Mouse (Mus musculus) MEL (cell line): Measurements from ENCODE around the gene Fam169a.

Experiments used
- BHLHE40 ChIP-seq: IDR thresholded peaks from 2 replicates; pipeline ENCODE4 v1.6.1; 2012; ENCODE audit warnings: low read depth, mild to moderate bottlenecking, inconsistent platforms, low read length, improper control_type of control experiment, borderline replicate concordance
- CHD2 ChIP-seq: IDR thresholded peaks from 2 replicates; pipeline ENCODE4 v1.6.1; 2011; ENCODE audit warnings: low read length, improper control_type of control experiment
- CTCF ChIP-seq, 3 experiments: IDR thresholded peaks in 2 of 3; conservative IDR thresholded peaks in 1 of 3; 2 replicates each; pipeline ENCODE4 v1.5.1; 2011 to 2012; ENCODE audit warnings: low read length in 3 of 3, low read depth in 2 of 3, mild to moderate bottlenecking in 2 of 3, improper control_type of control experiment in 1 of 3, inconsistent platforms in 1 of 3, mixed read lengths in 1 of 3, moderate library complexity in 1 of 3; ENCODE audit not compliant: control insufficient read depth in 1 of 3, insufficient read depth in 1 of 3, poor library complexity in 1 of 3, severe bottlenecking in 1 of 3
- EP300 ChIP-seq, 2 experiments: IDR thresholded peaks; 2 replicates each; pipeline ENCODE4 v1.6.1; 2011; ENCODE audit warnings: improper control_type of control experiment in 2 of 2, low read length in 2 of 2, low read depth in 1 of 2, mild to moderate bottlenecking in 1 of 2
- ETS1 ChIP-seq: IDR thresholded peaks from 2 replicates; pipeline ENCODE4 v1.6.1; 2012; ENCODE audit warnings: low read depth, mild to moderate bottlenecking, inconsistent platforms, low read length, improper control_type of control experiment, moderate library complexity
- HCFC1 ChIP-seq: IDR thresholded peaks from 2 replicates; pipeline ENCODE4 v1.6.1; 2012; ENCODE audit warnings: low read depth, mild to moderate bottlenecking, inconsistent platforms, low read length, improper control_type of control experiment, moderate library complexity
- MAFK ChIP-seq: IDR thresholded peaks from 2 replicates; pipeline ENCODE4 v1.6.1; 2011; ENCODE audit warnings: low read depth, mild to moderate bottlenecking, low read length, improper control_type of control experiment, borderline replicate concordance
- MAX ChIP-seq: IDR thresholded peaks from 2 replicates; pipeline ENCODE4 v1.6.1; 2011; ENCODE audit warnings: low read length, improper control_type of control experiment
- NRF1 ChIP-seq: IDR thresholded peaks from 2 replicates; pipeline ENCODE4 v1.6.1; 2014; ENCODE audit warnings: low read depth, mild to moderate bottlenecking, inconsistent platforms, low read length, improper control_type of control experiment, moderate library complexity; ENCODE audit not compliant: poor library complexity, insufficient read depth, severe bottlenecking
- POLR2A ChIP-seq, 2 experiments: IDR thresholded peaks; 2 replicates each; pipeline ENCODE4 v1.6.1; 2011 to 2012; ENCODE audit warnings: low read length in 2 of 2, mild to moderate bottlenecking in 2 of 2, control low read depth in 1 of 2, improper control_type of control experiment in 1 of 2, low read depth in 1 of 2, moderate library complexity in 1 of 2; ENCODE audit not compliant: control insufficient read depth in 1 of 2, insufficient read depth in 1 of 2, poor library complexity in 1 of 2
- SIN3A ChIP-seq: IDR thresholded peaks from 2 replicates; pipeline ENCODE4 v1.6.1; 2012; ENCODE audit warnings: low read length, improper control_type of control experiment, inconsistent platforms
- USF1 ChIP-seq: IDR thresholded peaks from 2 replicates; pipeline ENCODE4 v1.6.1; 2014; ENCODE audit warnings: low read depth, mild to moderate bottlenecking, inconsistent platforms, low read length, improper control_type of control experiment, moderate library complexity

DNA sequence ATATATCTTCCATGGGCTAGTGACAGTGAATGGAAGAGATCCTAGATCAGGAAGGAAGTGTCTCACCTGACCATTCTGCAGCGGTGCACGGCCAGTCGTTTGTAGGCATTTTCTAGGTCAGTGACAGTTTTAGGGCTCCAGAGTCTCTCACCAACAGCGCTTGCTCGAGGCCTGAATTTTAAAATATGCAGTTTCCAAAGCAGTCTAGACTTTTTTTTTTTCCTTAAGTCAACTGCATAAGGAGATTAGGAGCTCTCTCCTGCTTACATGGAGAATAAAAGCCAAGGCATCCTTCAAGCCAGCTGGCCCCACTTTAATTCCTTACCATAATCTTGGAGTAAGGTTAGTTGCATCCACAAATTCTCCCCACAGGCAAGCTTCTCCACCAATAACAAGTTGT lies 109.6 kb downstream of the Fam169a start:
- TF ChIP-seq USF1 (no peak), MAX (no peak), CTCF (IDR thresholded peaks at IDR 0.05 in 2 of 3, conservative IDR thresholded peaks at IDR 0.05 in 1 of 3; ENCODE audit: control insufficient read depth in 1 of 3, insufficient read depth in 1 of 3, low read depth in 2 of 3, low read length in 3 of 3, poor library complexity in 1 of 3, severe bottlenecking in 1 of 3) (no peak), BHLHE40 (no peak), MAFK (no peak), EP300 (IDR thresholded peaks at IDR 0.05; ENCODE audit: low read depth in 1 of 2, low read length in 2 of 2) (no peak), CHD2 (no peak), SIN3A (no peak), NRF1 (no peak), POLR2A (IDR thresholded peaks at IDR 0.05; ENCODE audit: control insufficient read depth in 1 of 2, insufficient read depth in 1 of 2, low read depth in 1 of 2, low read length in 2 of 2, poor library complexity in 1 of 2) (no peak), ETS1 (no peak), HCFC1 (no peak)
